Mouse (Mus musculus): ENCODE results near the gene Wfdc3.
A peak's percentile ranks its signal among the peaks of the same experiment; 100 is the strongest.
"Not testable (repeated sequence)": the region's sequence is repeated elsewhere in the genome, so short reads cannot be mapped to it uniquely, and the experiment has no call there.

Gene Wfdc3

GRCm38 (mm10) chr2:164737377-164738090, 8.2 kb downstream of the Wfdc3 start:
- no peak for DNase-seq (ENCODE audit: low read depth, low spot score)

GRCm38 (mm10) chr2:164735446-164735845, 10.3 kb downstream of the Wfdc3 start:
- DNase-seq (ENCODE audit: low read depth, low spot score): no peak

DNA sequence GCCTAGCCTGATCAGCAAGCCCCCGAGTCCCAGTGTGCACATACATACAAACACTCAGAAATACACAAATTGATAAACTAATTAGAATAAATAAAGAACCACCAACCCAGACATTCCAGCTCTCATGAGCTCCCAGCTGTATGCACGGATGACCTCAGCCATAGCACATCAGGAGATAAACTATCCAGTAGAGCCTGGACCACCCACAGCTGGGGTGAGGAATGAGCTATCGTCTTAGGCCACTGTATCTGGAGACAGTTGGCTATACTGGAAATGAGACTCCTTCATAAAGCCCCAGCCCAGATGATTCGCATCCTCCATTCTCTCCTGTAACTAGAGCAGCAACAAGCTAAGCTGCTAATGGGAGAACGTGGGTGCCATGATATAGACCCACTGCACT, 10.9 kb downstream of the Wfdc3 start:
- DNase-seq (ENCODE audit: low read depth, low spot score): no peak

DNA sequence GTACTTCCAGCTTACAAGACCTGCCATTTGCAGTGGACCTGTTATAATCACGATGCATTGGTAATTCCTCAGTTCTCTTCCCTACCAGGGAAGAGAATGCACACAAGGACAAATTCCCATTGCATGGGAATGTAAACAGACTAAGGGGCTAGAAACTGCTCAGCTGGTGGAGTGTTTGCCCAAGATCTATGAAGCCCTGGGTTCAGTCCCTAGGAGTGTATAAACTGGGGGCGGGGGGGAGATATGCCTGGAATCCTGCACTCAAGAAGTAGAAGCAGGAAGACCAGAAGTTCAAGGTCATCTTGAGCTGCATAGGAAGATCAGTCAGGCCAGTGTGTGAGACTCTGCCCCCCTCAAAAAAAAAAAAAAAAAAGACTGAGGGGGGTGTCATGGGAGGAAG, 12.5 kb downstream of the Wfdc3 start:
- no peak for DNase-seq (ENCODE audit: low read depth, low spot score)

GRCm38 (mm10) chr2:164731719-164732118, 14.0 kb downstream of the Wfdc3 start:
- no peak for DNase-seq (ENCODE audit: low read depth, low spot score)

GRCm38 (mm10) chr2:164725895-164726619, 19.7 kb downstream of the Wfdc3 start:
- peak; percentile 43 for DNase-seq (ENCODE audit: low read depth, low spot score)

GRCm38 (mm10) chr2:164723276-164723675, 22.5 kb downstream of the Wfdc3 start:
- no peak for DNase-seq (ENCODE audit: low read depth, low spot score)

- DNase-seq (ENCODE audit: low read depth, low spot score): not testable (repeated sequence)
Observed at GRCm38 (mm10) chr2:164716194-164716786, 29.4 kb downstream of the Wfdc3 start.

DNA sequence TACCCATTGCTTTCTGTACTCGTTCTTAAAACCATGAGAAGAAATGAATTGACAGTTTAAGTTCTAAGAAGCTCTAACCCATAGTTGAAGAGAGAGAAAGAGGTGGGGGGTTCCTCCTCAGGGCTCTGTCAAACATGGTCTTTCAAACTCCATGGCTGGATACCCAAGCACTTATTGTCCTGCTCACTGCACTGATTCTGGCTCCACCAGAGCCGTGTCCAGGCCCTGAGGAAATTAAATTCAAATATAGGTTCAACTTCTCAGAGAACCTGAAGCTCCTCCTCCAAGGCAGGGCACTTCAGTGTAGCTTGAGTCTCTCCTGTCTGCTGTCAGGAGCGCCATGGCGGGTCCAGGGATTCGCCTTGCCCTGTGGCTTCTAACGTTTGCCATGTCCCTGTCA, 30.7 kb downstream of the Wfdc3 start, which contains the start of gene Spint5:
Gene Spint5, plus strand, starts transcription at position 301 of the 400 bp plus-strand sequence.
- DNase-seq (ENCODE audit: low read depth, low spot score): no peak

GRCm38 (mm10) chr2:164705991-164706390, 39.7 kb downstream of the Wfdc3 start:
- no peak for DNase-seq (ENCODE audit: low read depth, low spot score)

DNA sequence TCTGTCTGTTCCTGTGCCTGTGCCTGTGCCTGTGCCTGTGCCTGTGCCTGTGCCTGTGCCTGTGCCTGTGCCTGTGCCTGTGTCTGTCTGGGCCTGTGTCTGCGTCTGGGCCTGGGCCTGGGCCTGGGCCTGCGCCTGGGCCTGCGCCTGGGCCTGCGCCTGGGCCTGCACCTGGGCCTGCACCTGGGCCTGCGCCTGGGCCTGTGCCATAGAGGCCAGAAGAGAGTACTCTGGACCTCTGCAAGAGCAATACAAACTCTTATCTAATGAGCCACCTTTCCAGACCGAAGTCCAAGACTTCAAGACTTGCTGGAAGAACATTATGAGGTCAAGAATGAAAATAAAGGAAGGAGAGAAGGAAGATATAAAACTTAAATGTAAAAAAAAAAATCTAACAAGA, 40.4 kb downstream of the Wfdc3 start:
- DNase-seq (ENCODE audit: low read depth, low spot score): no peak

DNA sequence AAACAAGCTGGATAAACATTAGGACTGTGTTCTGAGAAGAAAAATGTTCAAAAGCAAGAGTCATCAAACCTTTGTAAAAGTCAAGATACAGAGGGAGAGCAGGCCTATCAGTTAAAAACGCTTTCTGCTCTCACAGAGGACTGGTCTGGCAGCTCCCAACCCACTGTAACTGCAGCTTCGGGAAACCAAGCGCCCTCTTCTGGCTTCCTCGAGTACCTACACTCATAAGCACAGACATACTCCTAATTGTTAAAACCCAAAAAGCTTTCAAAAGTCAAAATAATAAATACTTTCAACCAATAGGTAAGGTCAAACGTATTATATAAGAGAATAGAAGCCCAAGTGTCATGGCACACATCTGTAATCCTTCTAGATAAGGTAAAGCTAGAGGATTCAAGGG, 41.5 kb downstream of the Wfdc3 start:
- no peak for DNase-seq (ENCODE audit: low read depth, low spot score)

GRCm38 (mm10) chr2:164701761-164702160, 44.0 kb downstream of the Wfdc3 start:
- no peak for DNase-seq (ENCODE audit: low read depth, low spot score)

DNA sequence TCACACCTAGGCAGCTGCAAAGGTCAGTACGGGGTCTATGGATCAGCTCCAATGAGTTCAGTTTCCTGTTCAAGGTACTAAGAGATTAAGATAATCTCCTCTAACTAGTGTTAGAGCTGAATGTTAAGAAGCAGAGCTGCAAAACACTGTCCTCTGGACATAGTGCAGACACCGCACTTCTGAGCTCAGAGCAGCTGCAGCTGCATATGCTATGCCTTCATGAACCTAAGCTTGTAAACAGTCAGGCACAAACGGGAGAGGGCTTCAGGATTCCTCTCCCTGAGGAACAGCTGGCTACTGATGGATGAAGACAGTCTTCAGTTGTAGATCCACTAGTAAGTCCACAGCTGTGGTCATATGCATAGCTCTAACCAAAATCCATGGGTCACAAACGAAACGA, 44.8 kb downstream of the Wfdc3 start:
- no peak for DNase-seq (ENCODE audit: low read depth, low spot score)

DNA sequence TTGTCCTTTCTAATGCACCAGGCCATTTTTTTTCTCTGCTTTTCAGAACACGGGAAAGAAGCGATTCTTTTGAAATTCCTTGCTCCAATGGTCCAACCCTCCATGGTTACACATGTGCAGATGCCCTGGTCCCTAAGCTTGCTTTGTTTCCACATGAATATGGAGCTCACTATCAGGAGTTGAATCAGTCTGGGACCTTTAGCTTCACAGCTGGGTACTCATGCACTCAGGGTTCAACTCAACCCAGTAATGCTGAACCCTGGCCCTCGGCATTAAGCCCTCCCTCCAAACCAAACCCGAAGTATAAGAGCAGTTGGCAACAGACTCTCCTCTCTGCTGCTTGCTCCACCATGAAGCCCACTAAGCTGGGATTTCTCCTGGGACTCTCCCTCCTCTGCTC, 47.5 kb downstream of the Wfdc3 start, which contains the start of gene Spint4:
Gene Spint4, plus strand, starts transcription at position 301 of the 400 bp plus-strand sequence.
- DNase-seq (ENCODE audit: low read depth, low spot score): no peak

GRCm38 (mm10) chr2:164684807-164685206, 60.9 kb downstream of the Wfdc3 start, which contains the start of gene Wfdc13:
Wfdc13 (plus strand) TSS chr2:164685107.
- no peak for DNase-seq (ENCODE audit: low read depth, low spot score)

Data from retina, postnatal 7 days (tissue).